Mouse (Mus musculus): ENCODE measurements at regions not wholly inside any gene's neighbourhood (a gene's known extent, or its start where the extent isn't known, plus 50 kb on each side); places are given as distances from the start of the nearest gene placed in this dataset.

- TF ChIP-seq EP300 (IDR thresholded peaks at IDR 0.05) = no peak
- no peak for TF ChIP-seq CTCF (IDR thresholded peaks at IDR 0.05)
- Histone ChIP-seq H3K4me1 (ENCODE audit: insufficient read depth, low read depth, low read length) (no peaks in the 10 kb centered on the region), H3K4me3 (ENCODE audit: low read depth, low read length) (no peak overlapping the region), H3K36me3 (ENCODE audit: insufficient read depth, low read length) (no peaks in the 10 kb centered on the region), H3K27ac (ENCODE audit: low read length) (no peak overlapping the region), H3K27me3 (replicated peaks; ENCODE audit: insufficient read depth, low read length) (no peaks in the 10 kb centered on the region), H3K4me2 (replicated peaks; ENCODE audit: low read depth, low read length) (no peak overlapping the region), H3K9me3 (ENCODE audit: low read length) (no peaks in the 10 kb centered on the region), H3K9ac (replicated peaks; ENCODE audit: low read depth) (no peak overlapping the region)
- no peak for DNase-seq (ENCODE audit: low spot score)
- 78% methylated on average over 3 of the region's 3 CpGs for WGBS
- ATAC-seq = no peak
These were observed 181.5 kb downstream of the Arrdc4 start for GRCm38 (mm10) chr7:68567452-68568126.

GRCm38 (mm10) chr7:68559440-68560343 lies 189.3 kb downstream of the Arrdc4 start:
- Histone ChIP-seq H3K4me3 (ENCODE audit: low read depth, low read length) (no peak overlapping the region), H3K4me2 (replicated peaks; ENCODE audit: low read depth, low read length) (no peak overlapping the region), H3K9me3 (ENCODE audit: low read length) (no peaks in the 10 kb centered on the region), H3K27me3 (replicated peaks; ENCODE audit: insufficient read depth, low read length) (no peaks in the 10 kb centered on the region), H3K4me1 (ENCODE audit: insufficient read depth, low read depth, low read length) (no peaks in the 10 kb centered on the region), H3K36me3 (ENCODE audit: insufficient read depth, low read length) (no peaks in the 10 kb centered on the region), H3K9ac (replicated peaks; ENCODE audit: low read depth) (no peak overlapping the region), H3K27ac (ENCODE audit: low read length) (no peak overlapping the region)
- TF ChIP-seq EP300 (IDR thresholded peaks at IDR 0.05) (no peak), CTCF (IDR thresholded peaks at IDR 0.05) (no peak)
- DNase-seq (ENCODE audit: low spot score) (no peak), ATAC-seq (no peak)
- 63% methylated on average over 15 of the region's 15 CpGs for WGBS

GRCm38 (mm10) chr7:68550330-68550729 lies 198.7 kb downstream of the Arrdc4 start:
- Histone ChIP-seq H3K36me3 (ENCODE audit: insufficient read depth, low read length) (no peaks in the 10 kb centered on the region), H3K4me3 (ENCODE audit: low read depth, low read length) (no peak overlapping the region), H3K9me3 (ENCODE audit: low read length) (no peaks in the 10 kb centered on the region), H3K4me1 (ENCODE audit: insufficient read depth, low read depth, low read length) (no peaks in the 10 kb centered on the region), H3K4me2 (replicated peaks; ENCODE audit: low read depth, low read length) (no peak overlapping the region), H3K9ac (replicated peaks; ENCODE audit: low read depth) (no peak overlapping the region), H3K27me3 (replicated peaks; ENCODE audit: insufficient read depth, low read length) (no peaks in the 10 kb centered on the region), H3K27ac (ENCODE audit: low read length) (no peak overlapping the region)
- WGBS = 47% methylated on average over 3 of the region's 3 CpGs
- TF ChIP-seq EP300 (IDR thresholded peaks at IDR 0.05) (no peak), CTCF (IDR thresholded peaks at IDR 0.05) (no peak)
- DNase-seq (ENCODE audit: low spot score) (no peak), ATAC-seq (no peak)

- Histone ChIP-seq H3K36me3 (ENCODE audit: insufficient read depth, low read length) (no peaks in the 10 kb centered on the region), H3K9ac (replicated peaks; ENCODE audit: low read depth) (no peak overlapping the region), H3K9me3 (ENCODE audit: low read length) (no peaks in the 10 kb centered on the region), H3K27me3 (replicated peaks; ENCODE audit: insufficient read depth, low read length) (no peaks in the 10 kb centered on the region), H3K27ac (ENCODE audit: low read length) (no peak overlapping the region), H3K4me3 (ENCODE audit: low read depth, low read length) (no peak overlapping the region), H3K4me2 (replicated peaks; ENCODE audit: low read depth, low read length) (no peak overlapping the region), H3K4me1 (ENCODE audit: insufficient read depth, low read depth, low read length) (no peaks in the 10 kb centered on the region)
- ATAC-seq = no peak
- DNase-seq (ENCODE audit: low spot score) = no peak
- TF ChIP-seq CTCF (IDR thresholded peaks at IDR 0.05) = peak; percentile 28; the same call in 1 of the 2 replicates
- TF ChIP-seq EP300 (IDR thresholded peaks at IDR 0.05) = no peak
These were observed 200.9 kb downstream of the Arrdc4 start for GRCm38 (mm10) chr7:68548176-68548575.

GRCm38 (mm10) chr7:68544136-68544535 lies 204.9 kb downstream of the Arrdc4 start:
- 63% methylated on average over 11 of the region's 11 CpGs for WGBS
- no peaks in the 10 kb centered on the region for H3K27me3 ChIP-seq (replicated peaks; ENCODE audit: insufficient read depth, low read length)
- no peak overlapping the region for H3K4me2 ChIP-seq (replicated peaks; ENCODE audit: low read depth, low read length)
- no peak overlapping the region for H3K4me3 ChIP-seq (ENCODE audit: low read depth, low read length)
- H3K4me1 ChIP-seq (ENCODE audit: insufficient read depth, low read depth, low read length) = no peaks in the 10 kb centered on the region
- TF ChIP-seq CTCF (IDR thresholded peaks at IDR 0.05) = no peak
- TF ChIP-seq EP300 (IDR thresholded peaks at IDR 0.05) = no peak
- no peak overlapping the region for H3K27ac ChIP-seq (ENCODE audit: low read length)
- no peaks in the 10 kb centered on the region for H3K9me3 ChIP-seq (ENCODE audit: low read length)
- DNase-seq (ENCODE audit: low spot score) = no peak
- no peak overlapping the region for H3K9ac ChIP-seq (replicated peaks; ENCODE audit: low read depth)
- ATAC-seq = no peak
- H3K36me3 ChIP-seq (ENCODE audit: insufficient read depth, low read length) = no peaks in the 10 kb centered on the region

GRCm38 (mm10) chr7:68509096-68509495 lies 235.5 kb downstream of the Fam169b start:
- Histone ChIP-seq H3K9me3 (ENCODE audit: low read length) (no peaks in the 10 kb centered on the region), H3K9ac (replicated peaks; ENCODE audit: low read depth) (no peak overlapping the region), H3K36me3 (ENCODE audit: insufficient read depth, low read length) (no peaks in the 10 kb centered on the region), H3K4me1 (ENCODE audit: insufficient read depth, low read depth, low read length) (no peaks in the 10 kb centered on the region), H3K27me3 (replicated peaks; ENCODE audit: insufficient read depth, low read length) (no peaks in the 10 kb centered on the region), H3K4me3 (ENCODE audit: low read depth, low read length) (no peak overlapping the region), H3K4me2 (replicated peaks; ENCODE audit: low read depth, low read length) (no peak overlapping the region), H3K27ac (ENCODE audit: low read length) (no peak overlapping the region)
- ATAC-seq = no peak
- TF ChIP-seq CTCF (IDR thresholded peaks at IDR 0.05) = no peak
- no peak for TF ChIP-seq EP300 (IDR thresholded peaks at IDR 0.05)
- 83% methylated on average over 6 of the region's 6 CpGs for WGBS
- DNase-seq (ENCODE audit: low spot score) = no peak

All from lung, postnatal 0 days (tissue).